Mouse (Mus musculus): ENCODE results near the gene Pnpo. TPM values are rescaled to one million over a fixed set of nuclear protein-coding genes. Genes with fewer than 3 reads are reported as not detected.

Pnpo gene
- polyA plus RNA-seq, 1 experiment from 2014 or later = 18.3 TPM

- Histone ChIP-seq H3K4me1 (replicated peaks) (peaks cover 18% of the 10 kb centered on the region), H3K27ac (no peak overlapping the region), H3K9ac (replicated peaks) (no peak overlapping the region), H3K27me3 (peaks cover 7% of the 10 kb centered on the region; the same call in 1 of the 2 replicates), H3K9me3 (no peaks in the 10 kb centered on the region), H3K4me3 (replicated peaks) (no peak overlapping the region), H3K4me2 (replicated peaks) (no peak overlapping the region), H3K36me3 (peaks cover 39% of the 10 kb centered on the region)
- 89% methylated on average over 4 of the region's 4 CpGs for WGBS
- no peak for ATAC-seq
Observed at GRCm38 (mm10) chr11:96947849-96948248, 4.1 kb upstream of the Pnpo start.

- H3K9ac ChIP-seq (replicated peaks) = no peak overlapping the region
- H3K4me2 ChIP-seq (replicated peaks) = no peak overlapping the region
- H3K4me3 ChIP-seq (replicated peaks) = no peak overlapping the region
- H3K4me1 ChIP-seq (replicated peaks) = peaks cover 18% of the 10 kb centered on the region
- H3K36me3 ChIP-seq = peaks cover 25% of the 10 kb centered on the region
- ATAC-seq = no peak
- no peaks in the 10 kb centered on the region for H3K9me3 ChIP-seq
- no peak overlapping the region for H3K27ac ChIP-seq
- H3K27me3 ChIP-seq = peaks cover 11% of the 10 kb centered on the region; the same call in 1 of the 2 replicates
- WGBS = 75% methylated on average over 9 of the region's 9 CpGs
Observed at GRCm38 (mm10) chr11:96946498-96946897, 2.7 kb upstream of the Pnpo start.

DNA sequence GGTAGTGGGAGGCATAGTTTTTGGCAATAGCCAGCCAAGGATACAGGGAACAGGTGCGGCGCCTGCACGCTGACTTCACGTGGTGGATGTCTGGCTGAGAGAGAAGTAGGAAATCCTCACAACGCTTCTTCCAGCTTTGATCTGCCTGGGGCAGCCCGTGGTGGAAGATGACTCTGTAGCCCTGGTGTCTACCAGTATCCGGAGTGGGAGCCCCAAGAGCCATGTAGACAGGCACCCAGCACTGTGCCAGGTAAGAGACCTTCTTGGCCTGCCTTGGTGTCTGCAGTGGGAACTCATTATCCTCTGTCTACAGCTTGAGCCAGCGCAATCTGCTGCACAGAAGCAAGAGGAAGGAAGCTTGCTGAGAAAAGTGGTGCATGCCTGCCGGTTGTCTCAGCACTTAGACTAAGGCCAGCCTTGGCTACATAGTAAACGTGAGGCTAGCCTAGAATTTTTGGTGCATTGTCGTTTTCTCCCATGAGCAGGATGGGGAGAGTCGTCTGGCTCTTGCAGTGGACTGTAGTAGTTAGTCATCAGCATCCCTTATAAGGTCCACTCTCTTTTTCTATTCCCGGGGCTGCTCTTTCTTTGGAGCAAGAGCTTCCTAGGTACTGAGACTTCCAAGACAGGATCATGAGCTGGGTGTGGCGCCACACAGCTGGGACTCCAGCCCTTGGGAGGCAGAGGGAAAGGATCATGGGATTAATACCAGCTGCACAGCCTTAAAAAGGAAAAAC lies 1.2 kb upstream of the Pnpo start:
- H3K4me3 ChIP-seq (replicated peaks) = peak overlapping the region; percentile 53
- peaks cover 11% of the 10 kb centered on the region; the same call in 1 of the 2 replicates for H3K27me3 ChIP-seq
- ATAC-seq = no peak
- peak overlapping the region; percentile 70 for H3K4me2 ChIP-seq (replicated peaks)
- WGBS = 84% methylated on average over 14 of the region's 14 CpGs
- peaks cover 18% of the 10 kb centered on the region for H3K4me1 ChIP-seq (replicated peaks)
- H3K27ac ChIP-seq = no peak overlapping the region; the same call in 1 of the 2 replicates
- H3K36me3 ChIP-seq = peaks cover 10% of the 10 kb centered on the region; the same call in 1 of the 2 replicates
- no peaks in the 10 kb centered on the region for H3K9me3 ChIP-seq
- 0 out of 2 replicates have a peak overlapping the region, but pooled peaks have one; percentile 59 for H3K9ac ChIP-seq (replicated peaks)

GRCm38 (mm10) chr11:96941989-96942590 lies 1.7 kb downstream of the Pnpo start:
- Histone ChIP-seq H3K27me3 (peaks cover 11% of the 10 kb centered on the region; the same call in 1 of the 2 replicates), H3K4me3 (replicated peaks) (no peak overlapping the region), H3K27ac (no peak overlapping the region), H3K4me1 (replicated peaks) (peaks cover 18% of the 10 kb centered on the region), H3K4me2 (replicated peaks) (no peak overlapping the region), H3K9ac (replicated peaks) (no peak overlapping the region), H3K9me3 (no peaks in the 10 kb centered on the region), H3K36me3 (no peaks in the 10 kb centered on the region)
- ATAC-seq = no peak
- 80% methylated on average over 6 of the region's 6 CpGs for WGBS

- H3K27ac ChIP-seq = no peak overlapping the region
Observed at GRCm38 (mm10) chr11:96940578-96941465, 3.0 kb downstream of the Pnpo start.

GRCm38 (mm10) chr11:96938426-96938800 lies 5.4 kb downstream of the Pnpo start:
- H3K4me1 ChIP-seq (replicated peaks) = peaks cover 10% of the 10 kb centered on the region
- no peak overlapping the region for H3K9ac ChIP-seq (replicated peaks)
- H3K4me3 ChIP-seq (replicated peaks) = no peak overlapping the region
- ATAC-seq = no peak
- H3K27me3 ChIP-seq = peaks cover 7% of the 10 kb centered on the region; the same call in 1 of the 2 replicates
- no peaks in the 10 kb centered on the region for H3K9me3 ChIP-seq
- 87% methylated on average over 6 of the region's 6 CpGs for WGBS
- no peak overlapping the region for H3K27ac ChIP-seq
- H3K4me2 ChIP-seq (replicated peaks) = no peak overlapping the region
- no peaks in the 10 kb centered on the region for H3K36me3 ChIP-seq

More at GRCm38 (mm10) chr11:96940578-96941465, 3.0 kb downstream of the Pnpo start:
- Histone ChIP-seq H3K9ac (replicated peaks) (no peak overlapping the region), H3K4me2 (replicated peaks) (no peak overlapping the region), H3K4me3 (replicated peaks) (no peak overlapping the region), H3K27me3 (peaks cover 11% of the 10 kb centered on the region; the same call in 1 of the 2 replicates), H3K36me3 (no peaks in the 10 kb centered on the region), H3K9me3 (no peaks in the 10 kb centered on the region), H3K4me1 (replicated peaks) (peaks cover 18% of the 10 kb centered on the region)
- no peak for ATAC-seq
- WGBS = 74% methylated on average over 16 of the region's 16 CpGs

DNA sequence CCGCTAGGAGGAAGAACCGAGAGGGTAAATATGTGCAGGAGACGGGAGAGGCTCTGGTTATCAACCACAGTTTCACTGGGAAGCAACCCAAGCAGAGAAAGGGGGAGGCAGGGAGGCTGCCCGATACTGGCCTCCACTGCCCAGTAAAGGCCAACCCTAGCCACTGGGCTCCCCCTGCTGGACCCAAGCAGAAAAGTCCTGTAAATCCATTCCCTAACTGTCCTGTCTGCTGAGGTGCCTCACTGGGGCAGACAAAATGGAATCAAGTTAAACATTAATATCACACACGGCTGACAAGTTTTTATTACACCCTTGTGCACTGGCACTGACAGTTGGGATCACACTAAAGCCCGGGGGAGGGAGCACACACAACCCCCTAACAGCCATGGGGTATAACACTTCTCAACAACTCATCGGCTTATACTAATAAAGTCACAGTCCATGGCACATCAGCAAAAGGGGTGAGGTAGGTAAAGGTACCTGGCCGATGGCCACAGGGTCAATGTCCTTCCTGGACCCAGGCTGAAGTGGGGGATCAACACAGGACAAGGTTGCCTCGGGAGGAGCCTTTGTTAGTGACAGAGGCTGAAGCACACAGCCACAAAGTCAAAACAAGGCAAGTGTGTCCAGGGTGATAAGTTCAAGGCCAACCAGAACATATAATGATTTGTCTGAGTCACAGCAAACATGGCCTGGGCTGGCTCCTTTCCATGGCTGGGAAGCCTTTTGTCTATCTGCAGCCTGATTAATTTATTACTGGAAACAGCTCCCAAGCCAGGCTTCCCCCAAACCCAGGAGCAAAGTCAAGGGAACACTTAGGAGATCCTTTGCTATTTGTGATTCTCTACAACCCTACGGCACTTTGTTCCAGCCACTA lies 6.0 kb downstream of the Pnpo start:
- ATAC-seq = 0 out of 2 replicates have a peak, but pooled peaks have one; percentile 17
- Histone ChIP-seq H3K4me2 (replicated peaks) (no peak overlapping the region), H3K9ac (replicated peaks) (no peak overlapping the region), H3K9me3 (no peaks in the 10 kb centered on the region), H3K27me3 (peaks cover 3% of the 10 kb centered on the region; the same call in 1 of the 2 replicates), H3K4me1 (replicated peaks) (peaks cover 7% of the 10 kb centered on the region), H3K27ac (no peak overlapping the region), H3K4me3 (replicated peaks) (no peak overlapping the region), H3K36me3 (no peaks in the 10 kb centered on the region)
- 51% methylated on average over 10 of the region's 10 CpGs for WGBS

DNA sequence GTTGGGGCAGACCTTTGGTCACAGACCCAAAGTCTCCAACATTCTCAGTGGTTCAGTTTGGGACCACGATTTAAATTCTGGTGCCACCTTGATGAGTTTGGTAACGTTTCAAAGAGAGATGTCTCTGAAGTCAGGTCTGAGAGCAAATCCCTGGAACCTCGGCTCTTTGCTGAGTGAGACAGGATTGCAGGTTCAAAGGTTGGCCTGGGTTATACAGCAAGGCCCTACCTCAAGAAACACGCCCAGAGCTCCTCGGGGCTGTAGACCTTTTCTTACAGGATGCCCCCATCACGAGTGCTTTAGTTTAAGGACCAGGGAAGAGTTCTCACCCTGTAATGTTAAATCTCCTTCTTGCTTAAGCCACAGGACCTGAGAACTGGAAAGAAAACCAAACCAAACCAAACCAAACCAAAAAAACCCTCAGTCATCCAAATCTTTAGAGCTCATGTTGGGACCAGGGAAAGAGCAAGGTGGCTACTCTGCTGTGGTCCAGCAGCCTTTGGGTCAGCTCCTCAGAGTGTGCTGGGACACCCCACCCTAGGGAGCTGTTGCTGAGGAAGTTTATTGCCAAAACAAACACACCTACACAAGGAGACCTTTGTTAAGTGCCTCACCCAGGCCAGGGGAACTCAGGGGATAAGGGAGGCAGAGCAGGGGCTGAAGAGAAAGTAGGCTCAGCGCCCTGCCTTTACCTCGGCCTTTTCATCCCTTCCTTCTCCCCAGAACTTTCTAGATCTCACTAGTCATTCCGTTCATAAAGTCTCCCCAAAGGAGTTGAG lies 7.7 kb downstream of the Pnpo start:
- Histone ChIP-seq H3K27me3 (0 out of 2 replicates have a peak, but pooled peaks cover 3% of the 10 kb centered on the region), H3K4me3 (replicated peaks) (no peak overlapping the region), H3K27ac (no peak overlapping the region), H3K4me2 (replicated peaks) (no peak overlapping the region), H3K4me1 (replicated peaks) (peaks cover 7% of the 10 kb centered on the region), H3K9ac (replicated peaks) (no peak overlapping the region), H3K36me3 (no peaks in the 10 kb centered on the region), H3K9me3 (no peaks in the 10 kb centered on the region)
- 90% methylated on average over 9 of the region's 9 CpGs for WGBS
- ATAC-seq = no peak

GRCm38 (mm10) chr11:96934921-96935356 lies 8.8 kb downstream of the Pnpo start:
- peak; percentile 80; the same call in 1 of the 2 replicates for ATAC-seq
- no peak overlapping the region; the same call in 1 of the 2 replicates for H3K4me3 ChIP-seq (replicated peaks)
- H3K27ac ChIP-seq = no peak overlapping the region
- no peak overlapping the region for H3K9ac ChIP-seq (replicated peaks)
- H3K27me3 ChIP-seq = peaks cover 3% of the 10 kb centered on the region; the same call in 1 of the 2 replicates
- 19% methylated on average over 12 of the region's 12 CpGs for WGBS
- no peaks in the 10 kb centered on the region for H3K9me3 ChIP-seq
- no peaks in the 10 kb centered on the region for H3K36me3 ChIP-seq
- H3K4me1 ChIP-seq (replicated peaks) = peaks cover 7% of the 10 kb centered on the region
- H3K4me2 ChIP-seq (replicated peaks) = peak overlapping the region; percentile 38

DNA sequence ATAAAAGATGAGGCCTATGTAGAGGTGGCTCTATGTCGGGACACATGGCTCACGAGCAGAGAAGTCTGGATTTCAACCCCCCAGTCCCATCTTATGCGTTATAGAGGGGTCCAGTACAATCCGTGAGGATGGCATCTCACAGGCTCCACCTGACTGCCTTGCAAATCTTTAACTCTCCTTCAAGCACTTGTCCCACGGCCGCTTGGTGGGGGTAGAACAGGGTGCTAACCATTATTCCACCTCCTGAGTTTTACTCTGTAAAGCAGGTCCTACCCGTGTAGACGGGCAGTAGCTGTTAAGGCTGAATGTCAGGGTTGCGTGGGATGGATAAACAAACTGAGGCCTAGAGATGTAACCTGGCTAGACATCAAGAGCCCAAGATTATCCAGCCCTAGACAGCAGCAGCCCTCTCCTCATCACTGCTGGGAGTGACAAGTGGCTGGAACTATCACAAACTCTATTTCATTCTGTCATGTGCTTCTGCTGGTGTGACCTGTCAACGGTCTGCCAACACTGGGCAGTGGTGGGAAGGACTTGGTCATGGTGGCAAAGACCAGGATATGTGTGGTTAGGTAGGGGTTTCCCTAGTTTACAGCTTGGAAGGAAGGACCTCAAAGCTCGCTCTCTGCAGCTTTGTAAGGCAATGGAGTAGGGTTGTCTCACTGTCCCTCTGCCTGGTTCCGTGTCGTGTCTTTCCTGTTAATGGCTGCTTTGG lies 10.1 kb downstream of the Pnpo start:
- ATAC-seq = no peak
- Histone ChIP-seq H3K36me3 (no peaks in the 10 kb centered on the region), H3K27me3 (peaks cover 15% of the 10 kb centered on the region), H3K9ac (replicated peaks) (no peak overlapping the region), H3K4me3 (replicated peaks) (no peak overlapping the region), H3K4me2 (replicated peaks) (no peak overlapping the region), H3K4me1 (replicated peaks) (peaks cover 11% of the 10 kb centered on the region), H3K27ac (no peak overlapping the region), H3K9me3 (no peaks in the 10 kb centered on the region)
- 92% methylated on average over 13 of the region's 13 CpGs for WGBS
